Mouse (Mus musculus) C2C12 (cell line): ENCODE measurements around the gene Wdr45.

Source experiments
- CEBPB ChIP-seq: IDR thresholded peaks from one replicate; pipeline ENCODE4 v1.6.1; 2011; ENCODE audit warnings: low read depth, mild to moderate bottlenecking, control low read depth, moderate library complexity
- CTCF ChIP-seq: IDR thresholded peaks from one replicate; pipeline ENCODE4 v1.5.1; 2011; ENCODE audit not compliant: control insufficient read depth, insufficient read depth, insufficient read length
- MYOG ChIP-seq: IDR thresholded peaks from one replicate; pipeline ENCODE4 v1.6.1; 2011; ENCODE audit not compliant: control insufficient read depth, insufficient read length; ENCODE audit errors: extremely low read depth
- USF1 ChIP-seq: IDR thresholded peaks from one replicate; pipeline ENCODE4 v1.6.1; 2011; ENCODE audit warnings: low read depth, mild to moderate bottlenecking, control low read depth, moderate library complexity

DNA sequence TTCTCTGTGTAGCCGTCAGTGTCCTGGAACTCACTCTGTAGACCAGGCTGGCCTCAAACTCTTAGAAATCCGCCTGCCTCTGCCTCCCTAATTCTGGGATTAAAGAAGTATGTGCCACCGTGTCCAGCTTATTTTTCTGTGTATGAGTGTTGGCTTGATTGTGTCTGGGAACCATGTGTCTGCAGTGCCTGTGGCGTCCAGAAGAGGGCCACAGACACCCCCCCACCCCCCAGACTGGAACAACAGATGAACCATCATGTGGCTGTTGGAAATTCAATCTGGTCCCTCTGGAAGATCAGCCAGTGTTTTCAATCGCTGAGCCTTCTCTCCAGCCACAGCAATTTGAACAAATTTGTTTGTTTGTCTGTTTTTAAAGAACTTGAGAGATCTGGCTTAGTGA, 29.3 kb downstream of the Wdr45 start:
- TF ChIP-seq CTCF (no peak), USF1 (no peak), MYOG (no peak), CEBPB (no peak)
